Mouse (Mus musculus): Measurements from ENCODE around the gene Il17c.

GRCm38 (mm10) chr8:122463651-122464640 is 42.1 kb downstream of the Il17c start:
- TF ChIP-seq CTCF (conservative IDR thresholded peaks at IDR 0.05; ENCODE audit: low read length) = no peak
- TF ChIP-seq POU5F1 (IDR thresholded peaks at IDR 0.05; ENCODE audit: borderline replicate concordance, low read length) = no peak
